Mouse (Mus musculus): ENCODE results near the gene Taldo1.
A peak's percentile ranks its signal among the peaks of the same experiment; 100 is the strongest.
"Not testable (repeated sequence)": the region's sequence is repeated elsewhere in the genome, so short reads cannot be mapped to it uniquely, and the experiment has no call there.

Gene Taldo1

GRCm38 (mm10) chr7:141439811-141440210, 47.8 kb downstream of the Taldo1 start:
- no peak for DNase-seq (ENCODE audit: low spot score)

- no peak for DNase-seq (ENCODE audit: low spot score)
These were observed 48.6 kb downstream of the Taldo1 start for GRCm38 (mm10) chr7:141440613-141441012.

GRCm38 (mm10) chr7:141441460-141441859, 49.5 kb downstream of the Taldo1 start:
- no peak for DNase-seq (ENCODE audit: low spot score)

- DNase-seq (ENCODE audit: low spot score) = no peak
These were observed 50.2 kb downstream of the Taldo1 start for GRCm38 (mm10) chr7:141442199-141442598.

GRCm38 (mm10) chr7:141443081-141443821, 51.3 kb downstream of the Taldo1 start:
- DNase-seq (ENCODE audit: low spot score) = no peak

GRCm38 (mm10) chr7:141443828-141444237, 51.8 kb downstream of the Taldo1 start, which contains the start of gene Pidd1:
TSS of gene Pidd1 (minus strand) at chr7:141444025.
- DNase-seq (ENCODE audit: low spot score) = no peak

- not testable (repeated sequence) for DNase-seq (ENCODE audit: low spot score)
These were observed 54.4 kb downstream of the Taldo1 start for GRCm38 (mm10) chr7:141446374-141446773.

GRCm38 (mm10) chr7:141447110-141447991, 55.4 kb downstream of the Taldo1 start, which contains the start of gene Rplp2:
TSS of gene Rplp2 (plus strand) at chr7:141447370.
- DNase-seq (ENCODE audit: low spot score) = peak; percentile 87

- no peak for DNase-seq (ENCODE audit: low spot score)
These were observed 59.9 kb downstream of the Taldo1 start for GRCm38 (mm10) chr7:141451928-141452327.

Data from ovary, postnatal 10 days (tissue).